Mouse (Mus musculus): ENCODE data around the gene Stk33.

DNA sequence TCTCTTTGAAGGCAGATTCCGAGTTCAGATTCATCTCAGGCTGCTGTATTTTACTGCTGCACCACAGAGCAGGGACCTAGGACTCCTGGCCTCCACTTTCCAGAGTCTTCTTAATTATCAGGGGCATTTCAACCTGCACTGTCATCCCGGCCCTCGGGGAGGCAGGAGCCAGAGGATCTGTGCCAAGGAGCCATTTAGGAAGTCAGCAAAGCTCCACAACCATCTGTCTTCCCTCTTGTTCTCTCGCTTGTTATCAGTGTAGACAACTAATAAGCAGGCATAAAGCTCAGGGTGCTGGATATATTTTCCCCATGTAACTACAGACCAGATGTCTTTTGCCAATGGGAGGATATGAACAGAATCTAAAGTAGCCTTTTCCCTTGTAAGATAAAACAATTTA is 112.1 kb downstream of the Stk33 start:
- TF ChIP-seq CTCF (IDR thresholded peaks at IDR 0.05; ENCODE audit: low read depth, low read length) (no peak), POLR2A (IDR thresholded peaks at IDR 0.05; ENCODE audit: extremely low read depth, insufficient read depth, low read length) (no peak)

Data from liver, adult 2 months (tissue).